Mouse (Mus musculus) cerebellum, postnatal 14 days (tissue): ENCODE measurements around the gene Ifitm1.

Experiments
- DNase-seq, 2 experiments: peaks; one replicate each; pipeline ENCODE4 v3.0.0; 2021; ENCODE audit warnings: mixed read lengths in 2 of 2

Ifitm1 gene

DNA sequence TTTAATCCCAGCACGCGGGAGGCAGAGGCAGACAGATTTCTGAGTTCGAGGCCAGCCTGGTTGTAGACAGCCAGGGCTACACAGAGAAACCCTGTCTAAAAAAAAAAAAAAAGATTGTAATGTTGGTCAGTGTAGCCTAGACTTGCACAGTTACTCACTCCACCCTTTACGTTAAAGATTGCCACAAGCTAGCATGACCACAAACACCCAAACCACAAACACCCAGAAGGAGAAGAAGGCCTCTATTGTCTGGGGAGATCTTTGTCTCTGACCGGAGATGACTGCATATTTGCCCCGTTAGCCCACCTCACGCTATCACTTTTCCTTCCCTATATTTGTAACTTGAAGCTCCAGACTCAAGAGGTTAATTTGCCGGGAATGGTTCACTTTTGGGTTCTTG lies 14.7 kb downstream of the Ifitm1 start:
- no peak for DNase-seq

DNA sequence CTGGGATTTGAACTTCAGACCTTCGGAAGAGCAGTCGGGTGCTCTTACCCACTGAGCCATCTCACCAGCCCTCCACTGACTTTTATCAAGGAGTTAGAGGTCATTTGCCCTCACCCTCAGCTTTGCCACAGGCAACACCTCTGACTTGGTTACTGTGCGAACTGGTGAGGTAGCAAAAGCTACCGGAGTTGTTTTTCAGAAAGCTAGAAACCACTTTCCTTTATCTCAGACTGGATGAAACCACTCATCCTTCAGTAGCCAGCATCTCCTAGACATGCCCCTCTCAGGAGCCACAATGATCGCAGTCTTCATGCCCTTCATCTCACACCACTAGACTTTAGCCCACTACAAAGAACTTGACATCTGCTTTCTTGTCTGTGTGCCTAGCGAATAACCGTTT lies 15.9 kb downstream of the Ifitm1 start:
- DNase-seq: no peak

DNA sequence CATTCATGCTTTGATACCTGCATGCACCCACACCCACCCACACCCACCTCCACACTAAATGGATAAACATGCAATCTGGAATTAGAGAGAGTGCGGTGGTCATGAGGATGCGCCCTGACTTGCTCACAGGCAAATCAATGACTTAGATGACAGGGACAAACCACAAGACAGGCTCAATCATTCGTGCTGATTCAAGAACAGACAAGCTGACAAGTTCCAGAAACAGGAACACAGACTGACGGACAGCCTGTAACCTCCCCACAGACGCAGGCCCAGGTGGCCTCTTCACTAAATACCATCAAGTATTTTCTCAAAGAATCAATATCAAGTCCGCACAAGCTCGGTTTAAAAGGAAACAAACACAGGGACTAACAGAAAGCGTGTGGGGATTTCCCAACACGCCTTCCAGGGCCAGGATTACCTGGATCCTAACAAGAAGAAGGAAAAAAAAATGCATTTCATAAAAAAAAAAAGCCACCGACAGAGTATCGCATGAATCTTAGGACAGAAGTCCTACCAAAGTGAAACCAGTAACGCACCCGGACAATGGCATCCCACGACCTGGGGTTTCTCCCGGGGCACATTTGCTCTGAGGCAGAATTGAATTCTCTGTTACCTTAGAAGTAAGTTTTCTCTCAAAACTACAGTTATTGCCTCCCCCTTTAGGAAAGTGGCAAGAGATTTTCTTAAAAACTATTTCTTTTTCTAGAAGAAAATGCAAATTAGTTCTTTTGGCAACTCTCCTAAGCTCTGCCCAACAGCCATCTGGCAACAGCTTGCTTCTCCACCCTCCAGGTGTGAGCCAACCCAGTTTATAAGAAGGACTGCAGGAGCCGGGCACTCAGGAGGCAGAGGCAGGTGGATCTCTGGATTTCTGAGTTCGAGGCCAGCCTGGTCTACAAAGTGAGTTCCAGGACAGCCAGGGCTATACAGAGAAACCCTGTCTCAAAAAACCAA lies 20.4 kb downstream of the Ifitm1 start:
- no peak for DNase-seq

DNA sequence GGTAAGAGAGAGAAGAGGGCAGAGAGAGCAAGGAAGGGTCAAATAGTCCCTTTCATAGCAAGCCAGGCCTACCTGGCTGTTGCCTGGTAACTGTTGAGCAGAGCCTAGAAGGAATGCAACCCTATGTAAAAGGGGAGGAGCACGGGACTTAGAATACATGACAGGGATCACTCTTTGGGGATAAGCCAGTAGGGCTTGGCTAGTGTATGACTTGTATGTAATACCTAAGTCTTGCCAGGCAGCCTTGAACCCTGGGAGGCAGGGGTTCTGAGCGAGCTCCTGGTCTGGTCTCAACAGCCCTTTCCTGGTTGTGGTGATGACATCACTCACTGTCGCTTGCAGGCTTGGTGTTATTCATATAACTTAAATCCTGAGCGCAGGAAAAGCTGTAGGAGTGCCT lies 22.0 kb downstream of the Ifitm1 start:
- DNase-seq: no peak

DNA sequence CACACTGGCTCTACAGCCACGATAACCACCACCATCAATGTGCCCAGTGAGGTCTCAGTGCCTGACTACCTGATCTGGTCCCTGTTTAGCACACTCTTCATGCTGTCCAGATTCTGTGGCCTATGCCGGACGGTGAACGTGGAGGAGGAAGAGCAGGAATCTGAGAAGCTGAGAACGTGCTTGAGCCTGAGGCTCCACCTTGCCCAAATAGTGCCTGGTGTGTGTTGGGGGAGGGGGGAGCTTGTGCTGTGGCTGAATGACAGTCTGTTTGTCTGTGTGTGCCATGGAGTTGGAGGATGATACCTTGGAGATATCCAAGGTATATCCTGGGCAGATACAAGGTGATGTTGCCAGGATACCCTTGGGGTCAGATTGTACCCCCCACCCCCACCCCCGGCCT lies 23.2 kb downstream of the Ifitm1 start:
- no peak for DNase-seq

DNA sequence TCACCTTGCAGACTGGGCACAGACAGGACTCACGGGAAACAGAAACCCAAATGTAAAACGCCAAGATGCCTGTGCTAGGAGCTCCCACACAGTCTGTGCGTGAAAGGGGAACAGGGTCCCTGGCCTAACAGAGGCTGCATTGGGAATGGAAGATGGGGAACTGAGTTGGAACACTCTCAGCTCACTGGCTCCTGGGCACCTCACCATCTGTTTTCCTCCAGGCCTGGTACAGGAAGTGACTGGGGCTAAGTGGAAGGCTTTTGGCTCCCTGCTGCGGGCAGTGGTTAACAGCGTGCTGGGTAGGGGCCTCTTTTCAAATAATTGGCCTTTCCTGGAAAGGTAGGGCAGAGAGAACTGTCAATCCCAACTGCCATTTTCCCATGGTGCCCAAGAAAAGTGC lies 23.6 kb downstream of the Ifitm1 start:
- DNase-seq: no peak

DNA sequence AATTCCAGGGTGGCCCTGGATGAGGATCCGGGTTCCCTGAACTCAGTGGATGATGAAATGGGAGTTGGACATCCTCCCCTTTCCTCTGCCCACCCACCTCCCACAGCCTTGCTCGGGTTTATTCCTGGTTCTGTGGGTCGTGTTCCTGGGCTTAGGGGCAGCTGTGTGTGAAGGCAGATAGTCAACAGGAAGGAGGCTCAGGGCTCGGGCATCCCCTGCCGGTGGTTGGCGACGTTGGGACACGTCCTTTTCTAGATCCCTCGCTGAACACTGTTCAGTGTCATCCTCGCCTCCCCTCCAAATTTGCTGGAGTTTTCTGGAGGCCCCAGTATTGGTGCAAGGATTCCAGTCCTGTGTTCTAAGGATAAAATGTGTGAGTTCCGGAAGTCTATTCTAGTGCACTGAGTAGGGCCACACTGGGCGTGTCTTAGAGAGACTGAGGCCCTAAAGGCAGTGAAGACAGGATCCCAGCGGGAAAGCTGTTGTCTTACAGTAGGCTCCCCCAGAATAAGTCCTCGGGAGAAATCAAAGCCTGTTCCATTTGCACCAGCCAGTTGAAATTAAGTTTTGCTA lies 24.2 kb downstream of the Ifitm1 start:
- DNase-seq: no peak

DNA sequence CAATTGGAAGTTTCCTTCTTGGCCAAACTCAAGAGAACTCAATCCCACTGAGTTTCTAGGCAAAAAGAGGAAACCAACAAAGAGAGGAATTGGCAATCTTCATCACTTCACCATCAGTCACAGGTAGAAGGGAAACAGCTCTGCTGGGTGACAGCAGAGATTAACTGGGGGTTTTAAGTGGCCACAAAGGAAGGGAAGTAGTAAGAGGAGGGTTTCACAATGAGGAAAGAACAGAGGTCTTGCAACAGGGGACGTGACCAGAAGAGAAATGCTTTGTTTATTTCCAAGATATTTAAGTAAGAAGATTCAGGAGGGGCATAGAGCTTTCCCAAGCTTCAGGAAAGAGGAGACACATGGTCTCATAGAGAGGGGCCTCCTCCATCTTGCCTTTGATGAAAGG lies 30.8 kb downstream of the Ifitm1 start:
- no peak for DNase-seq

DNA sequence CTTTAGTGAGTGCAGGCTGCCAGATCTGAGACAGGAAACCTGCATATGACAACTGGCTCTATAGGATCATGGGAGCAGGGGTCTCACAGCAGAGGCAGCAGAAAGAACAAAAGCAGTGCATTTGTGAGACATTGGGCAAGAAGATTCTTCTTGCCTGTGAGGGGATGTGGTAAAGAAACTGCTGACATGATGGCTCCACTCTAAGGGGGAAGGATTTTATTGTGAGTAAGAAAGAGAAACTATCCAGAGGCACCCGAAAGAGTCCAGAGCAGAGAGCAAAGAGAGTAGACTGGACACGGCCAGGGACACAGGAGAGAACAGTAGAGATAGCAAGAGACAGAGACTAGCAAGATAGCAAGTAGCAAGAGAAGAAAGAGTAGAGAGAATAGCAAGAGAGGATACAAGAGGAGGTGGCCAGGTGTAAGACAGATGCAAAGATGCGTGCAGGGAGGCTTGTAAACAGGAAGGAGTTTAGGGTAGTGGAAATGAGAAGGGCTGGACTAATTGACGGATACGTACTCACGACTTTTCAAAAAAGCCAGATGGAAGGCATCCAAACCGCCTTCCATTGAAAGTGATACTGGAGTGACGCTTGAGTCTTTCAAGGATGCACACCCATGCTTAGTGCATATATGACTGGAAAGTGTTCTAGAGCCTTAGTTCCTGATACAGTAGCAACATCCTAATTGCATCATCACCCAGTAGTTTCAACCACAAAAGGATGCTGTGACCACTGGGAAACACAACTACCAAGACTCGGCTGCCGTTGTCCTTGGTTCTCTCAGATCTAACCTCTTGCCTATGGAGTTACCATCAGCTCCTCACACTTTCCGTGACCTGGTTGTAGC lies 32.1 kb downstream of the Ifitm1 start:
- DNase-seq: no peak

DNA sequence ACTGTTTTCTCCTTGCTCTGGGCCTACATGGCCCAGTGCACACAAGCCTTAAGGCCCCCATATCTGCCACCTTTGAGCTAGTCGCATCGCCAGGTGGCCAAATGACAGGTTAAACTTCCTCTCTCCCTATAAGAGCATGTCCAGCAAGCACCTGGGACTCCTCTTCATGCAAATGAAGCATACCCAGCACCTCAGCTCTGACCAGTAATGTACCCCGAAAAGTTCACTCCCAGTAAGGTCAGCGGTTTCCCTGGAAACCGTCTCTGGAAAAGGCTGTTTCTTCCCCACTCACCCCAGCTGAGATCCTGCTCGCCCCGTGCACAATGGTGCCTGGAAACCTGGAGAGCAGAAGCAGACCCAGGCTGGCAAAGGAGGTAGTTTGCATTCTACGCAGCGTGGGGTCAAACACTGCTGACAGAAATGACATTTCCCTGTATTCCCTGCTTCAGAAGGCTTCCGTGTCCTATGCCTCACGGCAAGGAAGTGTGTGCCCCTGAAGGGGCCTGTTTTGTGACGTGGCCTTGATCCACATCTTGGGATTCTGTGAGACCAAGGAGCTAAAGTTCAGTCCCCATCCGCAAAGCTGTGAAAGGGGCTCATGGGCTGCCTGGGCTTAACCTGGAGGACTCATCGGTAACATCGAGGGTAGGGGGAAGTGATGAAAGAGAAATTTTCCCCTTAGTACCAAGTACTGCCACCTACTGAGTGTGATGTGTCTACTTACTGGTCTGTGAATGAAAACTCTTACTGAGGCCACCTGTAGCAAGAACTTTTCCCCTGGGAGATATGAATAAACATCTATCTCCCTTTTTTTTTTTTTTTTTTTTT lies 34.1 kb downstream of the Ifitm1 start:
- DNase-seq: no peak

DNA sequence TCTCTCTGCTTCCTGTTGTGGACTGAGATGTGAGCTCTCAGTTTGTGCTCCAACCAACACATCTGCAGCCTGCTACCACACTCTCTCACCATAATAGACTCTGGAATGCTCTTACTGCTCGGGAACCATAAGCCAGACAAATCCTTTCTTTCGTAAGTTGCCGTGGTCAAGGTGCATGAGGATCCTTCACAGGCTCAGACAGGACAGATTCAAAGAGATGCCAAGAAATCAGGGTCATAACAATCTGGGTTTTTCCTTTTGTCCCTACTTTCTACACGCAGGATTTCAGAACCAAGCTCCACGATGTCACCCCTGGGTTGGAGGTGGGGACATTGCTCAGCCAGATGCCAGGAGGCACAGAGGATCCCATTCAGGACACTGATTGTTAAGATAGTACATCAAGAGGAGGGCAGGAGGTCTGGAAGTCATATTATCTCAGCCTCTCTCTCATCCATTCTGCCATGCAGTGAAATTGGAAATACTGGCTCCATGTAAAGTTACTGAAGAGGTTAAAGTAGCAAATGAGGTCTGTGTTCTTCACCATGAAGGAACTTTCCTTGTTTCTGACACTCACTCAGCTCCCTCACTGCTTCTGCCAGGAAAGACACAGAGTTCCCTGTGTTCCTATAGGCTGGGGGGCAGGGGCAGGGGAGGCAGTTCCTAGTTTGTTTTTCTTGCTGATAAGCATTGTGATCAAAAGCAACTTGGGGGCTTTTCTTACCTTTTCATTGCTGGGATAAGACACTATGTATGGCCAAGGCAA lies 36.4 kb downstream of the Ifitm1 start:
- no peak for DNase-seq

DNA sequence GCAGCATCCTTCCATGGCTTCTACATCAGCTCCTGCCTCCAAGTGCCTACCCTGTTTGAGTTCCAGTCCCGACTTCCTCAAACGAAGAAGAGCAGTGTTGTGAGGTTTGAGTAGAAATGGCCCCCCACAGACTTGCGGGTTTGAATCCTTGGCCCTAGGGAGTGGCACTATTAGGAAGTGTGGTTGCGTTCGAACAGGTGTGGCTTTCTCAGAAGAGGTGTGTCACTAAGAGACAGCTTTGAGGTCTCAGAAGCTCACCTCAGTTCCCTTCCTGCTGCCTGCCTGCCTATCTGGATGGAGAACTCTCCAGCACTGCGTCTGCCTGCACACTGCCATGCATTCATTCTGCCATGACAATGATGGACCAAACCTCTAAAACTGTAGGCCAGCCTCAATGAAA lies 39.4 kb downstream of the Ifitm1 start:
- DNase-seq: no peak

DNA sequence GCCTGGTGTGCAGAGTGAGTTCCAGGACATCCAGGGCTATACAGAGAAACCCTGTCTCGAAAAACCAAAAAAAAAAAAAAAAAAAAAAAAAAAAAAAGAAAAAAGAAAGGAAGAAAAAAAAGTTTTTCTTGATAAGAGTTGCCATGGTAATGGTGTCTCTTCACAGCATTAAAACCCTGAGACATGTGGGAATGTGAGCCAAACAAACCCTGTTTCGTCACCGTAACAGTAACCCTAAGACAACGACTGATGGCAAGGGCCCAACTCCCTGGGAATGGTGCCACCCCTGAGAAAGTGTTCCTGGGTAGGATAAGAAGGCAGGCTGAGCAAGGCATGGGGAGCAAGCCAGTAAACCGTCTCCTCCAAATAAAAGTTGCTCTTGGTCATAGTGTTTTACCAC lies 39.9 kb downstream of the Ifitm1 start:
- peak in 1 of 2 experiments; percentile 11 for DNase-seq

DNA sequence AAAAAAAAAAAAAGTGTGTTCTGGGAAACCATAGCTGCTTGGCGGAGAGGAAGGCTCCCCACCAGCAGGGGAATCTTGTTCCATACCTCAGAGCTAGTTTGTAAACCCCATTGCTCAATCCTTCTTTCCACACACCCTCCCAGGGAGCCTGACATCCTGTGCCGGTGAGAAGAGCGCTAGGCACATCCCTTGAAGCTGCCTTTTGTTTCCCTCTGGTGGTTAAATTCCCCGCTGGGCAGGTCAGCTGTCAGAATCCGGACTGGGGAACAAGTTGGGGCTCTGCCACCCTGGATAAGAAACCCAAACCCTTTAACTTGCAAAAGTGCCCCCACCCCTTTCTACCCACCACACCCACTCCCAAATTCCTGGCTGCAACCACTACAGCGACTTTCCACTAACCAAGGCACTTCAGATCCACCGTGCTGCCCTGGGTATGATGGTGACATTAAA lies 41.3 kb downstream of the Ifitm1 start:
- DNase-seq: peak in 1 of 2 experiments; percentile 4

DNA sequence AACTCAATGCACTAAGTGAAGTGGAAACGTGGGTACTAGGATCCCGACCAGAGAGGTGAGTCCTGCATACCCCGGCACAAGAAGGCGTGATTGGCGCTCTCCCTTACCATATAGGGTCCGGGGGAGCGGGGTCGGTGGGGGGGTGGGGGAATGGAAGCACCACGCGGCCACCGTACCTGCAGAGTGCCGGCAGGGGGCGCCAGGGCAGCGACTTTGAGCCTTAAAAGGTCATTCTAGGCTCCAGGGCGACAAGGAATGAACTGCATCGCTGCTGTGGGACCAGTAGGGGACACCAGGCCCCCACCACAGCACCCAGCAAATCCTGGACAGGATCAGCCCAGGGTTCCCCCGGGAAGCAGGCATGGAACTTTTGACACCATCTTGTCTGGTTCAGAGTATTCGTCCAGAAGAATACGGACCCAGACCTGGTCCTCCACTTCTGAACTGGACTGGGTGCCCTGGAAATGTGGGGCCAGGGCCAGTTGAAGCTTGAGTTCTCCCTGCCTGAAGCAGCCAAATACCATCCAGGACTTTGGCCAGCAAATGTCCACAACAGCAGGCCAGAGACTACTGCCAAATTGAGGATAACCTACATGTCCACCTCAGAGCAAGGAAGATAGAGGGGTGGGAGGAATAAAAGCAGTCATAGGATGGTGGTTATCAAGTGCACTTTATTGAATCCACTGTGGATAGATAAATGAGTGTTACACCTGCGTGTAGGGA lies 42.1 kb downstream of the Ifitm1 start:
- DNase-seq: peak; percentile 60 to 75

DNA sequence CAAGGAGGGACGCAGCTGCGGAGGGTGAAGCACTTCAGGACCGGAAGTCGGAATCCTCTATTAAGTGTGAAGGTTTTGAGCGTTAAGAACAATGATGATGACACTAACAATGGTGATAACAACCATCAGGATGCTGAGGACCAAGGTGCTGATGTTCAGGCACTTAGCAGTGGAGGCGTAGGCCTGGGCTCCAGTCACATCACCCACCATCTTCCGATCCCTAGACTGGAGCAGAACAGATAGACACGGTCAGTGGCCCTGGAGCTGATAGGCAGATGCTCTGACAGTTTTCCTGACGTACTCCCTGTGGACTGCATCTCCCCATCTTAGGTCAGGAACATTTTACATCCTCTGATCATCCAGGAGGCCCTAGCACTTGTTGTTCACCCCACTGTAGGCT lies 42.6 kb downstream of the Ifitm1 start:
- no peak for DNase-seq

DNA sequence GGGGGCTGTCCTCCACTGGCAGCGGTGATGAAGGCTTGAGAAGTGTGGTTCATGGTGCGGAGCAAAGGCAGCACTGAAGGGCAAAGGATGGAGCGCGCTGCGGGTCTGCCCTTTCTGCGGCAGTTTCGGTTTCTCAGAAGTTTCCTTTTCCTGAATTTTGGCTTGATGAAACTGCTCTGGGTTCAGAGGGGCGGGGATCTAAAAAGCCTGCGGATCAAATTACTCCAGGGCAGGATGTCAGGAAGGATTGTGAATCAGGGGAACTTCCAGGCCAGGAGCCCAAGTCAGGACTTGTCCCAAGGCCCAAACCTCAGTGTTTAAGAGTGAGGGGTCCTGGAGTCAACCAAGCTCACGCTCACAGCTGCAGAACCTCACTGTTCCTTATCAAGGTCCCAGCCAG lies 43.6 kb downstream of the Ifitm1 start, which contains the start of gene Ifitm3:
TSS of gene Ifitm3 (minus strand) at position 178 of the 400 bp plus-strand sequence.
- DNase-seq: no peak

DNA sequence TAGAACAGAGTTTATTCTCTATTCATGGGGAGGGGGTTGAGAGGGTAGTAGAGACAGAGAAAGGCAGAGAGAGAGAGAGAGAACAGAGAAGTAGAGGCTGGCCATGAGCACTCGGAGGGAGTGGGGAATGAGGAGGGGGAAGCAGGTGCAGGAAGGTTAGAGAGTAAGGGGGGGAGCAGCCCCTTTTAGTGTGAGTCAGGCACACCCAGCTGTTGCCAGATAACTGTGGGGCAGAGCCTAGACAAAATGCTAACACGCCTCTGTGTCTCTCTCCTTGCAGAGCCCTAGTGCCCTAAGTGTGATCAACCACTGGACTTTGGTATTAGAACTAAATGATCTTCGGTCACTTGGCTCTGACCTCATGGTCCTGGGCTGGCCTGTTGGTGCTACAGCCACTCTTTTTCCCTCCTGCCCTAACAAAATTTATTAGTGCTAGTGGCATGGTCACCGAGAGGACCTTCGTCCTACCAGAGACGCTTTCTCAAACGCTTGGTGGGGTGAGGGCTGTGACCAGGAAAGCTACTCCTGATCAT lies 44.3 kb downstream of the Ifitm1 start:
- no peak for DNase-seq

DNA sequence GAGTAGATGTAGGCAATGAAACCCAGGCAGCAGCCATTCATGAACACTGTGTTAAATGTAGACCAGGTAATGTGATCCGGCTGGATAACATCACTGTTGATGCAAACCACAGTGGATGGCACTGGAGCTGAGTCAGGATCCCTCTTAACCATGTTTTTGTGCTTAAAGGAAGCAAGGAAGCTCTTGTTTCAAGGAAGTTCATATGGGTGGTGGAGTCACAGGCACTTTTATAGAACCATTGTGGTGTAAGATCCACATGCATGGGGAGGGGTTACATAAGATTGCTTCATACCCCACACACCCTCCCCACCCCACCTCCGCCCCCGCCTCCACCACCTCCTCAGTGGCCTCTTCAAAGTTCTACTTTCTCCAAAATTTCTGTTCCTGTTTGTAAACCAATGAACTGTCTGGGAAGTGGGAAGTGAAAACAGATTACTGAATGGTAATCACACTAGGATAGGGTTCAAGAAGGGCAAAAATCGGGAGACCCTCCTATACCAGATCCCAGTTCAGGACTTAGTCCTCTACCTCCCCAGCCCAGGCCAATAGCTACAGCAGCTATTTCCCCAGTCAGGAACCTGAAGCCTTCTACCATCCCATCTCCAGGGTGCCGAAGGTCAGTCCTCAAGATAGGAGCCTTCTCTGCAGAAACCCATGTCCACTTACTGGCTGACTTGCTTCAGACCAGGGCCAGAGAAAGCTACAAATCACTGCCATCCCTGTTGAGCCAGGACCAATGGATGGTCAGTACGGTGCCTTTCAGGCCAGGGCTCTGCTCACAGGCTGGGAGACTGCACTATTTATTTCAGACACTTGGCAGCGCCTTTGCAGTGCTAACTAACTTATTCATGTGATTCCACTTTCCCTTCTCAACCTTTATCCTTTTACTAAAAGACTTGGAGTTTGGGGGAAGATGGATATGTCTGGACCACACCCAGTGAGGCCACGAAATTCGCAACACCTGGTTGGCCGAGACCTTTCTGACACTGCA lies 50.0 kb downstream of the Ifitm1 start:
- DNase-seq: no peak
